Mouse (Mus musculus) activated CD4-positive, CD25-positive, alpha-beta regulatory T cell, adult 4 months (primary cell): ENCODE results near the gene Best2. TPM values are rescaled to one million over a fixed set of nuclear protein-coding genes. Genes with fewer than 3 reads are reported as not detected.

Experiments used
- ATAC-seq: one replicate; pipeline ENCODE4 v1.8.0; 2017
- polyA plus RNA-seq, 2 experiments: library from polyadenylated mRNA; unstranded; fragments of 100-300 nt; shearing (Covaris generic); gene quantifications; one replicate each; pipeline ENCODE4 v1.2.1; 2017

Best2 gene
- not detected for polyA plus RNA-seq

DNA sequence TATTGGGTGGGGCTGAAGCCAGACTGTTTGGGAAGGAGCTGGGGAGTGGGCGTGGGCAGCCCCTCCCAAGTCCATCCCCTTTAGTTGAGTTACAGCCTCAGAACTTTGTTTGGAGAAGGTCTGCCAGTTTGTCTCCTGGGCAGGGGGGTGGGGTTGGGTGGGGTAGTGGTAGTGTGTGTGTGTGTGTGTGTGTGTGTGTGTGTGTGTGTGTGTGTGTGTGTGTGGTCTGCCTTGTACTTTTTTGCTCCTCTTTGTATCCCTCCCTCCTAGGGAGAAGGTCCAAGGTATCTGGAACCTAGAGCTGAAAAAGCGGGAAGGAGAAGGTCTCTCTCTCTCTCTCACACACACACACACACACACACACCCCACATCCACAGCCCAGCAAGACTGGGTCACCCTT is at the start of gene Best2:
TSS of gene Best2 (minus strand) at position 101 of the 400 bp plus-strand sequence.
- ATAC-seq, result no peak

DNA sequence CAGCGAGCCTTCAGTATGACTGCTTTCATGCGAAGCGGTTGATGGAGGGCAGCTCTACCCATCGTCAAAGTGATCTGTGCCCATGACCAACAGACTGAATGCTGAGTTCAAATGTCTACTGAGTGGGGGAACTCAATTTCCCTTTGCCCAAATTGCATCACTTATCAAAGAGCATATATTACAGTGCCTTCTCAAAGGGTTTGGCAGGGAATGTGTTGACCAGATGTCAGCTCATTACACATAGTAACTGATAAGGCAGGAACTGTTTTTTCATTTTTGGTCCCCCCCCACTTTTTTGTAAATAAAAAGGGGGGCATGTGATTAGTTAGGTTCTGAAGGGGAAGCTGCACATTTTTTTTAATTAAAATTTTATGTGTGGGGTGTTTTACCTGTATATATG is 48.3 kb upstream of the Best2 start:
- ATAC-seq, result no peak

DNA sequence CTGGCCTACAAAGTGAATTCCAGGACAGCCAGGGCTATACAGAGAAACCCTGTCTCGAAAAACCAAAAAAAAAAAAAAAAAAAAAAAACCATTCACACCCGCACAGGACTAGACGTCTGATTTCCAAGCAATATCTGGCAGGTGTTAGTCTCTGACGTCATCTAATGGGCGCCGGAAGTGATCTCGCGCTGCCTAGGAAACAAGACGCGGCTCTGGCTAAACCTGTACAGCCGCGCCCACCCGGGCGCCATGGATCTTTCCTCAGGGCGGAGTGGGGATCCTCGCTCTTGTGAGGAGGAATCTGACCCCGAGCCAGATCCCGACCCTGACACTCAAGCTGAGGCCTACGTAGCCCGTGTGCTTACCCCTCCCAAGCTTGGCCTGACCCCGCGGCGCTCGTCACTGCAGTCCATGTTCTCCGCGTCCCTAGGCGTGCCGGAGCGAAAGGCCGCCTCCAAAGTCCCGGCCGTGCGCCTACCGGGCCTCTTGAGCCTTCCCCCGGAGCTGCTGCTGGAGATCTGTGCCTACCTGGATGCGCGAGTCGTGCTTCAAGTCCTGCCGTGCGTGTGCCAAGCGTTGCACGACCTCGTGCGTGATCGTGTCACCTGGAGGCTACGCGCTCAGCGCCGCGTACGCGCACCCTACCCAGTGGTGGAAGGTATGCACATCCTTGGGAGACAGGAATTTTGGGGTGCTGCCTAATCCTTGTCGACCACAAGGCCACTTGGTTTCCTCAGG is 45.7 kb upstream of the Best2 start, which contains the start of gene Fbxw9:
TSS of gene Fbxw9 (plus strand) at position 177 of the 738 bp plus-strand sequence.
- peak; percentile 99 for ATAC-seq

DNA sequence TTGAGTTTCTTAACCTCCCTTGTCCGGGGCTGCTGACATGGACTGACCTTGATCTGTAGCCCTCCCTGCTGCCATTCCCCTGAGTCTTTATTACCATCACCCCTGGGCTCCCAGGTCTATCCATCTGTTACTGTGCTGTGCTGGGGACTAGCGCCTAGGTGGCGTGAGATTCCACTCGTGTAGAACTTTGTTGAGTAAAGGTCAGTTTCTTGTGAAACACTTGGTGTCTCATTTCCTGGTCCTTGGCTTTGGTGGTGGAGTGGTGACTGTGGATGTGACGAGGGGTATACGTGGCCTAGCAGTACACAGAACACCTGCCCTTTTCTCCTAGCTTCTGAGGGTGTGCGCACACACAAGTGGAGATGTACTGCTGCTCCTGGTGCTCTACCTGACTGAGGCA is 43.0 kb upstream of the Best2 start:
- ATAC-seq, result no peak

DNA sequence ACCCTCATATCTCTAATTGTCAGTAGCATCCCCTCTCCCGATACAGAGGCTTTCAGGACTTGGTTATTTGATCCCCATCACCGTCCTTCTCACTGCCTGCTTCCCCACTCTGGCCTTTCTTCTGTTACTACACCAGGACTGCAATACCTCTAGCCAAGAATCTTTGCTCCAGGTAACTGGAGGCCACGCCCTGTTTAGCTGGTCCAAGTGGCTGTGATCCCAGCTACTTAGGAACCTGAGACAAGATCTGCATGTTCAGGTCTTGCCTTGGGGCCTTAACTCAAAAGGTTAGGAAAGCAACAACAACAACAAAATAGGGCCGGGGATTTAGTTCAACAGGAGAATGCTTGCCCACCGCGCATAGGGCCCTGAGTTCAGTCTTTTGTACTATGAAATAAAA is 29.3 kb upstream of the Best2 start:
- ATAC-seq, result no peak

DNA sequence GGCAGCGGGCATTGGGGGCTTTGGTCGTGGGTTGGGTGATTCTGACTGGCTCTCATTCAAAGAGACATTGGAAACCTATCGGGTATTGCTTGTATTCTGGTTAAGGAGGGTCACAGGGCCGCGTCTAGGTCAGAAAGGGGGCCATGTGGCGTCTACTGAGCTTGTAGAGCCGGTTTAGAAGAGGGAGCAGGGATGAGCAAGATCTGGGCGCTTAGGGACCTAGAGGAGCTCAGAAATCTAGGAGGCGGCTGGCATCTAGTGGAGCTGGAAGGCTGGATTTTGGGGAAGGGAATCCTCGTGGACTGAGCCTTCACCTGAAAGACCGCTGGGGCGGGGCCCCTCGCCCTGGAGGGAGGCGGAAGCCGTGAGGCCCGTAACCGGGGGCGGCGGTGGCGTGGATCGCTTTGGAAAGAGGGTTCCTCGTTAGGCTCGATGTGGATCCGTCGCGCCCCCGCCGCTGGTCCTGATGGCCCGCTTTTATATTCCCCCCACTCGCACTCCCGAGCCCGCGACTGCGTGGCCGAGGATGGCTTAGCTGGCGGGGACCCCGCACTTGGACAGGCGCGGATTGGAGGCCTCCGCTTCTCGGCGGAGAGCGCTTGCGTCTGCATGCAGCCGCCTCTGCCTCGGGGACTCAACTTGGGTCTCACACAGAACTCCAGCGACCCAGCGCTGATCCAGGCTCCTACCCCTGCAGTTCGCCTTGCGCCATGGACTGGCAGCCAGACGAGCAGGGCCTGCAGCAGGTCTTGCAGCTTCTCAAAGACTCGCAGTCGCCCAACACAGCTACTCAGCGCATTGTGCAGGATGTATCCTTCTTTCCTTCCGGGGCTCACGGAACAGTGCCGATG is 23.6 kb upstream of the Best2 start:
- ATAC-seq, result peak; percentile 33

DNA sequence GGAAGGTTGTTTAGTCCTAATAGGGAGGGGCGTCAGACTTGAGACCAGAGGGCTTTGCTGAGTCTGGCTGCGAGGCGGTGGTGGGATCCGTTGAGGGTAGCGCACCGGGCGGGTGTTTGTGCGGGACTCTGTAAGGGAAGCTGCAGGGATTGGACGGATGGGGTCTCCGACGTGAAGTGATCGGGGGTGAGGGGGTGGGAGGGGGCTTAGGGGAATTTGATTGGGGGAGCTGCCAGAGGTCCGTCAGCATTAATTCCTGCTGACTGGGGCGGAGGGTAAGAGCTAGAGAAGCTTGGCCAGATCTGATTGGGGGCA is 23.0 kb upstream of the Best2 start:
- ATAC-seq, result no peak

DNA sequence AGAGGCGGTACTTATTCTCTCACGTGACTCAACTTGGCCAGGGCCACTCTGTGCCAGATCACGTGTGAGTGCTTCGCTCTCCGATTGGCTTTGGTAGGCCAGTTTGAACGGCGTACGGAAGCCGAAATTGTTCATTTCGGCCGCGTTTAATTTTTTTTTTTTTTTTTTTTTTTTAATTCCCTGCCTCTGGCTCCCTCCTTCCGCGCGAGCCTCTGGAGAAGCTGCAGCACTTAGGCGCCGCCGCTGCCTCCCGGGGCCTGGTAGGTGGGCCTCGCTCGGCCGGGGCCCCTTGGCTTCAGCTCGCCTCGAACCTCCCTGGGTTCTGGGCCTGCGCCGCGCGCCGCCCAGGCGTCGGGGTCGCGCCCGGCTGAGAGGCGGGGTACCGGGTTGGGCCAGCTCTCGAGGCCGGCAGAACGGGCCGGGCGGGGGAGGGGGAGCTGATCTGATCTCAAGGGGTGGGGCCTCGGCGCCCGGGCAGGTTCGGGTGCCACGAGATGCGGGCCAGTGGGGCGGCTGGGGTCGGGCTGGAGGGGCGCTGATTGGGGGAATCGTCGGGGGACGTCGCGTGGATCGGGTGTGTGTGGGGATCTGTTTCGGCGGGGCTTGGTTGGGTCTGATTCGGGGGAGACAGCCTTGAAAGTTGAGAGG is 22.5 kb upstream of the Best2 start, which contains the start of gene Tnpo2:
TSS of gene Tnpo2 (plus strand) at position 198 of the 648 bp plus-strand sequence.
- ATAC-seq, result peak; percentile 85

DNA sequence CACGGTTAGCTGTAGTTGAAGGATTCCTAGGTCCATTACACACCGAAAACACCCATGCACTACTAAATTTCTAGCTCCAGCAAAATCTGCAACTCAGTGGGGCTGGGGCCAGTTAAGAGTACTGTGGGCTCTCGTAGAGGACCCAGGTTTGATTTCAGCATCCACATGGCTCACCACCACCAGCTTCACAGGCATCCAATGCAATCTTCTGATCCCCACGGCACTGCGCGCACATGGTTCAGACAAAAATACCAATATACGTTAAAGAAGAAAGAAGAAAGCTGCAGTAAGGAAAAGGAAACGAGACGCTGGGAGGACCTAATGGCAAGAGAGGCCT is 22.0 kb upstream of the Best2 start:
- ATAC-seq, result peak; percentile 6

DNA sequence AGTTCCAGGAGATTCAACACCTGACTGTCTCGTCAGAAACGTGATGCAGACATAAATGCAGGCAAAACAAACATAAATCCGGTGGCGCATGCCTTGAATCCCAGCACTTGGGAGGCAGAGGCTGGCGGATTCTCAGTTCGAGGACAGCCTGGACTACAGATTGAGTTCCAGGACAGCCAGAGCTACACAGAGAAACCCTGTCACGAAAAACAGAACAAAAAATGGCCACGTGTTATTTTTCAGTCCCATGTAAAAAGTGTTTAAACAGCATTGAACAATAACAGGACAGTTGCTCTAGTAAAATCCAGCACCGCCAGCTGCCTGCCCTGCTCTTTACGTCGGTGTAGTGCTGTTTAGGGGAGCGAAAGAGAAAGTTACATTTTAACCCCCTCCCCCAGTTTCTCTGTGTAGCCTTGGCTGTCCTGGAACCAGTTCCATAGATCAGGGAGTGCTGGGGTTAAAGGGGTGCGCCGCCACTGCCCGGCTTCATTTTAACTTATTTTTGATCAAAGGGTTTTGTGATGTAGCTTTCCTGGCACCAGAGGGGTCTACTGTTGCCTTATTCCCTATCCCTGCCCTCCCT is 21.5 kb upstream of the Best2 start:
- no peak for ATAC-seq

DNA sequence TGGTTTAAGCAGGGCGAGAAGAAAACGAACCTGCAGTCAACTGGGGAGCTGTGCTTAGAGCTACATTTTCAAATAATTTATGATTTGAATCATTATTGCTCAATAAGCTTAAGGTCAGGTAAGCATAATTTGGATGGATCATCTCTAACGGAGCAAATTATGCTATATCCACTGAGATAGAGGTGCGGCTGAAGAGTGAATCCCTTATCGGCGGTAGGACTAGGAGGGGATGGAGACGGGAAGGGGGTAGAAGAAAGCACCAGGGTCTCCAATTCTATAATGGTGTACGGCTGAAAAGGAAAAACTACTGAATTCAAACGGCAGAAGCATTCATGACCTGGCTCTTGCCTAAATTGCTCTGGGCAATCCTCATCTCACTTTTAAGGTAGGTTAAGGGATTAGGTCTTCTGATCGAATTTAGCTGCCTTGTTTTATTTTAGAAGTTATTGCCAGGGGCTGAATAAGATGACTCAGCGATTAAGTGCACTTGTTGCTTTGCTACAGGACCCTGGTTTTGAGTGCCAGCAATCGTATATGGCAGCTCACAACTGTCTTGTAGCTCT is 20.9 kb upstream of the Best2 start:
- ATAC-seq, result no peak

DNA sequence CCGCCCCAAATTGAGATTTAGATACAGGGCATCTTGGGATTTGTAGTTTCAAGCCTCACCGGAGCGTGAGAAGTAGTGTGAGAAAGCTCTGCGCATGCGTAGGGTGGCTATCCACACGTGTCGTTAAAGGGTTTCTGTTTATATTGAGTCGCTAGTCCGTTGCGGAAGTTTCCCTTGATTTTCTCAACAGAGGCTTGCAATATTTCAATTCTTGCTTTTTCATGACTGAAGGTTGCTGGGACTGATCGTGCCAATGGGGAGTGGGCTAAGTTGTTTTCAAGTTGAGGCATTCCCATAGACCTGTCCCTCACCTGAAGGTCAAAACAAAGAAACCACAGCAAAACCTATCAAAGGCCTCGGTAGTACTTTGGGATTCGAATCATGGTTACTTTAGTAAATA is 20.4 kb upstream of the Best2 start:
- ATAC-seq, result peak; percentile 40

DNA sequence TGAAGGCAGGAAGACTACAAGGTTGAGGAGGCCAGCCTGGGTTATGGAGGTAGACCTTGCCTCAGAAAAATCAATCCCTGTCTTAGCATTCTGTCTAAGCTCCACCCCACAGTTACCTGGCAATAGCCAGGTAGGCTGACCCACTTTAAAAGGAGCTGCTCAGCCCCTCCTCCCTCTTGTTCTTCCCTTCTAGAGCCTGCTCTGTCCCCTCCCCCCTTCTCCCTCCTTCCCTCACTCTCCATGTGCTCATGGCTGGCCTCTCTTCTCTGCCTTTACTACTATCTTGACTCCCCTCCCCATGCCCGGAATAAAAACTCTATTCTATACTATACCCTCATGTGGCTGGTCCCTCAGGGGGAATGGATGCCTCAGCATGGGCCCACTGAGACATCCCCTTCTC is 19.5 kb upstream of the Best2 start:
- ATAC-seq, result no peak

DNA sequence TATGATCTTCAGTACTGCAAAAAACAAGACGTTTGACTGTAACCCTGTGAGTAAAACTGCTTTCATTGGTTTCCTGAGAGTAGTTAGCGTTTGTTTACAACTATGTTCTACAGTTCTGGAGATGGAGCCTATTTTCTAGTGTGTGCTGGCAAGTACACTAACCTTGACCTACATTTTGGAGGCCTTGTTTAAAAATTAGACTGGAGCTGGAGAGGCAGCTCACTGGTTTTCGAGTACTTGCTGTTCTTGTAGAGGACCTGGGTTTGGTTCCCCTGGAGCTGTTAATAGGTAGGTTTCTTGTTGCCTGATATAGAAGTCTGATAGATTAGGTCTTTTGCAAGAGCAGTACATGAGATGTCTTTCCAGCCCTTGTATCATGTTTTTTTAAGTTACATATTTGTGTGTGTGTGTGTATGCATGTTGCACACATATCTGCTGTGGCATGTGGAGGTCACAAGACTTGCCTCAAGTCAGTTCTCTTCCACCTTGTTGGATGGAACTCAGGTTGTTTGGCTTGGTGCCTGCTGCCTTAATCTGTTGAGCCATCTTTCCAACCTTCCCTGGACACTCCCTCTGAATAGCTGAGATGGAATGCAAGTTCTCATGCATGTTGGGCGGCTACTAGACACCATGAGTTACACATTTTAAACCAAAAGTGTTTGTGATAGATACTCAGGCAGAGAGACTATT is 18.4 kb upstream of the Best2 start:
- no peak for ATAC-seq

DNA sequence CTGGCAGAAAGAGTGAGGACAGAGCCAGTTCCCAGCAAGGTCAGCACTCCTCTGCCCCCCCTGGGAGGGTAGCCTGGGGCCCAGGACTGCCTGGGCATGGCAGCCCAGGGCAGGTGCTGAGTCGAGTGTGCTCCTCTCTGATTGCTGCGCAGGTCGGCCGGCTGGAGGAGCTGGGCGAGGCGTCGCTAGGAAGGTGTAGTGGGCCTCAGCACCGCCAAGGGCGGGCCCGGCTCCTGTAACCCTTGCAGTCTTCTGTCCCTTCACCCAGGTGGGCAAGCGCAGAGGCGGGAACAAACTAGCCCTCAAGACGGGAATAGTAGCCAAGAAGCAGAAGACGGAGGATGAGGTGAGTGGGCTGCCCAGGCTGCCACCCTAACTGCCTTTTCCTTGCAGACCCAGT is 14.9 kb upstream of the Best2 start:
- no peak for ATAC-seq

DNA sequence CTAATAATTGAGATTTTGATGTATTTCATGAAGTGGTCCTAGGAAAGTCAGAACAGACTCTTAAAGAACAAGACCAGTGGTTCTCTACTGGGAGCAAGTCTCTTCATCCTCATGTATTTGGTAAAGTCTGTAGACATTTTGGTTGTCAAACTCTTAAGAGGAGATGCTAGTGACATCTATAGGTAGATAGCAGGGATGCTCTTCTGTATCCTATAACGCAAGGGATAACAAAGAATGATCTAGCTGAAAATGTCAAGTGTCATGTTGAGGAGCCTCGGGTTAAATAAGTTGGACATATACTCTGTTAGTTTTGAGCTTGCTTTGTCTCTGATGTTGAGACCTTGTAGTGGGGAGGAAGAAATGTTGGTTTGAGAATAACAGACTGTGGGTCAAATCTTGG is 13.6 kb upstream of the Best2 start:
- no peak for ATAC-seq

DNA sequence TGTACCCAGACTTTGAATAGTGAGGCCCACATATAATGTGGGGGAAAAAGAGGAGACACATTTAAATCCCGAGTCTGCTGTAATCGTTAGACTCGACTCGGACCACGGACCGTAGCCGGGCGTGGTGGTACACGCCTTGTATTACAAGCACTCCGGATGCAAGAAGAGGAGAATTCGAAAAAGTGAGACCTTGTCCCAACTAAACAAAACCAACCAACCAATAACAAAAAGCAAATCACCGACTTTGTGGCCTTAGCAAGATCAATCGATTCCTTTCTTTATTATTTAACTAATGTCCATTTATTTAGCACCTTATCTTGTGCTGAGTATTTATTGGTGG is 13.2 kb upstream of the Best2 start:
- ATAC-seq, result no peak

DNA sequence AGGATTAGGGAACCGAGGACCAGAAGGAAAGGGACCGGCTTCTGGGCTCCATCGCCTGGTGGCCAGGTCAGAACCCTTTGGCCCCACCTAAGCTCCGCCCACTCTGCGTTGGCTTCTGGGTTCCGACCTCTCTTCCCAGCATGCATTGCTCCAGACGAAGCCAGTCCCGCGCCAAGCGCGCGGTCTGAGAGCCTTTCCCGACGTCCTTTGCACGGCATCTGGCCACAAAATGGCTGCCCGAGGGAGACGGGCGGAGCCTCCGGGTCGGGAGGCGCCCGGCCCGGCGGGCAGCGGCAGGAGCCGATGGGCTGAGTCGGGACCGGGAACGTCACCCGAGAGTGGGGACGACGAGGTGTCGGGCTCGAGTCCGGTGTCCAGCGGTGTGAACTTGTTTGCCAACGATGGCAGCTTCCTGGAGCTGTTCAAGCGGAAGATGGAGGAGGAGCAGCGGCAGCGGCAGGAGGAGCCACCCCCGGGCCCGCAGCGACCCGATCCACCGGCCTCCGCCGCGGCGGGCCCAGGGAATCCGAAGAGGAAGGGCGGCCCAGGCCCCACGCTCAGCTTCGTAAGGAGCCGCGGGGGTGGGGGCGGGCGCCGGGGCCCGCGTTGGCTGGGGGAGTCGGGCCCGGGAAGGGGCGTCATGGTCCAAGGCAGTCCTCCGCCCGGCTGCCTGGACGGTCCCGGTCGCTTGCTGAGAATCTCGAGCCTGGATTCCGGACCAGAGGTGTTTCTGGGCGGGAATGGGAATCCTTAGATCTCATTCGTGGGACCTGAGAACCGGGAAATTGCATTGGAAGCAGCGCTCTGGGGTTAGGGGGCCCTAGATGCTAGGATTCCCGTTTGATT is 12.6 kb upstream of the Best2 start, which contains the start of gene Trir:
TSS of gene Trir (plus strand) at position 154 of the 846 bp plus-strand sequence.
- ATAC-seq, result peak; percentile 55

DNA sequence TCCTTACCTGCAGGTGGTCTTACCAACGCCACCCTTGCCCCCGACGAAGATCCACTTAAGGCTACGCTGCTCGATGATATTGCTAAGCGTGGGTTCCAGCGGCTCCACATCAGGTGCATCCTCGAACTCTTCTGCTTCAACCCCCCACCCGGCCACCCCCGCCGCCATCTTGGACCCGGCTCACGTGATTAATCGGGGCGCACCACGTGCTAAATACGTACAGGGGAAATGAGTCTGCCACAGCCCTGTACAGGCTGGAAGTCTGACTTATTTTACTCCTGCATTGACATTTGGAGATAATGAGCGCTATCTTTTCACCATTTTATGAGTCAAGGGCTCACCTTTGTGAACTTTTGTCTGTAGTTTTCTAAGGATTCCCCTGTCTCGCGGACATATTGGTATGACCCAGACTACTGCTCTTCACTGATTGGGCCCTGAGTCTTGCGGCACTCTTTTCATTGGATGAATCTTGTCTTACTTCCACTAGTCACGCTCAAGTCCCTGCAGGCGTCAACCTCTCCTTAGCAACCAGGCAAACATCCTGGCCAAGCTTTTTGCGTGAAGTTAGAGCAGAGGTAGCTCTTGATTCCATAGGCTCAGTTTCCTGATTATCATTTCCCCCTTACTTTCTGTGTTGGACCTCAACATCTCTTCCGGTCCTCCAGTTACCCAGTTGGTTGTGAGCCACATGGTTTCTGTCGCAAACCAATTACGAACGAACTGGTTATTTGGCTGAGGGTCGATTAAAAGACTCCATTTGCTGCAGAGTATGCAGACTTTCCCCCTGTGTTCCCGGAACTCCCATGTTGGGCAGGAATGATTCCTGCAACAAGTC is 11.0 kb upstream of the Best2 start, which contains the start of gene Asna1:
TSS of gene Asna1 (minus strand) at position 184 of the 835 bp plus-strand sequence.
- peak; percentile 90 for ATAC-seq

DNA sequence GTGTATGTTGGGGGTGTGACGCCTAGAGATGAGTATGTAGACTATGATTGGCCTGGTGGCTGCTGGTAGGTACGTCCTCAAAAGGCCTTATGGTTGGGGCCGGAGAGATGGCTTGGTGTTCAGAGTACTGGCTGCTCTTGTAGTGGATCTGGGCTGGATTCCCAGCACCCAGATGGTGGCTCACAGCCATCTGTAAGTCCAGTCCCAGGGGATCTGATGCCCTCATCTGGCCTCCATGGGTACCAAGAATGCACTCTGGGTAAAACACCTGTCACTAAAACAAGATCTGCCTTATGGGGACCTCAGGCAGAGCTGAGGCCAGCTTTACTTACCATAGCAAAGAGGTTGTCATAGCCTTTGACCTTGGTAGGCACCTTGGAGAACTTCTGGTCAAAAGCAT is 9.5 kb upstream of the Best2 start:
- ATAC-seq, result no peak
